Mouse (Mus musculus): Measurements from ENCODE around the gene Cuzd1.

Cuzd1 gene

GRCm38 (mm10) chr7:131322192-131322591, at the start of gene Cuzd1:
TSS of gene Cuzd1 (minus strand) at chr7:131322292.
- no peak for DNase-seq

GRCm38 (mm10) chr7:131371470-131371860, 49.4 kb upstream of the Cuzd1 start:
- no peak for DNase-seq

DNA sequence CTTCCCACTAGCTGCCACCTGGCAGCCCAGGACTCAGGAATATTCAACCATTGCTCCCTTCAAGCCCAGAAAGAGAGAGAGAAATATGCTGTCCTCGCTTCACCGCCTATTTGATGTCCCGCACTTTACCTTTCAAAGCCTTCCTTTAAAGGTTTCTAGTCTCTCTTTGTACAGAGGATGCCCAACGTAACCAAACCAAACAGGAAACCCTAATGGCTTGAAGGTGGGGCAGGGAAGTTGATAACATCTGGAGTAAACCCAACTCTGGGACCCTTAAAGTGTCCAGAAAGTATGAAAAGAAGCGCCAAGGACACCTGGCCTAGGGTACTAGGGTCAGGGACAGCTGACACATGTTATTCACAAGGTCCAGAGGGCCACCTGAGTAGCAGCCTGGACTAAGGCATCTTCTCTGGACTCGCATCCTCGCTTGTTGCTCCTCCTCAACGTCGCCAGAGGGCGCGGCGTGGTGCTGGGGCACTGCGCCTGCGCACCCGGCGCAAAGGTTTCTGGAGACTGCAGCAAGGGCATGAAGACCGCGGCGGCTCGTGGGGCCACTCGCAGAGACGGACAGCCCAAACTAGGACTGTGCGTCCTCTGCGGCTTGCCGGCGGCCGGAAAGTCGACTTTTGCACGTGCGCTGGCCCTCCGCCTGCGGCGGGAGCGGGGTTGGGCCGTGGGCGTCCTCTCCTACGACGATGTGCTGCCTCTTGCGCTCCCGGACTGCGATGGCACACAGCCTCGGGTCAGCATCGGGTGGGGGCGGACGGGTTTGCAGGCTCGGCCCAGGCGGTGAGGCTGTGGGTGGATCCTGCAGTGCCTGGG, 48.8 kb upstream of the Cuzd1 start, which contains the start of gene Pstk:
Pstk (plus strand) TSS at position 494 of the 822 bp plus-strand sequence.
- peak; percentile 90 to 95 for DNase-seq

DNA sequence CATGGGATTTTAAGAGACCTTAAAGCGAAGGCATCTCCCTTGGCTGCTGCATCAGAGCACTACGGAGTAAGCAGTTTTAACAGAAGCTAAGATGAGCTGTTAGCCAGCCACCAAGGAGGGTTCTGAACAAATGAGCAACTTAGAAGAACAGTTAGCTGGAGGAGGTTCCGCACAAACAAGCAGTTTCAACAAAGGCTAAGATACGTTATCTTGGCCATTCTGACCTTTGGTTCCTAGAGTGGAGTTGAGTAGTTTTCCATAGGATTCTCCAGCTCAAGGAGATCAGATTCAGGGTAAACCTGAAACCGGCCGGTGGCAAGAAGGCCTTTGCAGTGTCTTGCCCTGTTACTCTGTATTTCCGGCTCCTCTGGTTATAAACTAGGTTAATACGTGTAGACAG, 42.0 kb upstream of the Cuzd1 start:
- DNase-seq: no peak

GRCm38 (mm10) chr7:131362615-131363300, 40.7 kb upstream of the Cuzd1 start, which contains the start of gene 2310057M21Rik:
TSS of gene 2310057M21Rik (minus strand) at chr7:131362759.
- DNase-seq: peak; percentile 97 to 98

GRCm38 (mm10) chr7:131362269-131362614, 40.1 kb upstream of the Cuzd1 start:
- DNase-seq: no peak

GRCm38 (mm10) chr7:131356105-131356504, 34.0 kb upstream of the Cuzd1 start:
- no peak for DNase-seq

DNA sequence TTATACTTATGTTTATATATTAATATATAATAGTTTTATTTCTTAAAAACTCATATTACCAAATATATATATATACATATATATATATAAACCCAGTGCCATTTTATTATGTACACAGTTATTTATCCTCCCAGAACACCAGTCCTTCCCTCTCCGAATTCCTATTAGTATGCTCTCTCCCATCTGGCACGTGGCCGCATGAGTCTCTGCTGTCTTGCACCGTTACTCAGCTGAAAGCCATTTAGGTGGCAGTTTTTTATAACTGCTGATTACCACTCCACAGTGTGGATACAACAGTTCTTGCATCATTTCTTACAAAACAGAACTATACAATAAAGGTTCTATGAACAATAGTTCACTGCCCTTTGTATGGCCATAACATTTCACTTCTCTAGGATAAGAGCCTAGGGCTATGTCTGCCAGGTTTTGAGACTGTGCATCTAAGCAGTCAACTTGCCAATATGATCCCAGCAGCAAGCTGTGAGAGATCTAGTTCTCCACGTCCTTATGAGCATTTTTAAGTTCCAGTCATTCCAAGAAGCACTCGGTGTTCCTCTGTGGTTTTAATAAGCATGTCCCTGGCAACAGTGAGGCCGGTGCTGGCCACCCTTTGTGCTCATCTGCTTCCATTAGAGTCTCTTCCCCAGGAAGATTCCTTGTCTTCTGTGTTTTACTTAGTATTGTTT, 23.9 kb upstream of the Cuzd1 start:
- DNase-seq: peak; percentile 38 to 43

- no peak for DNase-seq
Observed at GRCm38 (mm10) chr7:131337502-131338068, 15.5 kb upstream of the Cuzd1 start.

DNA sequence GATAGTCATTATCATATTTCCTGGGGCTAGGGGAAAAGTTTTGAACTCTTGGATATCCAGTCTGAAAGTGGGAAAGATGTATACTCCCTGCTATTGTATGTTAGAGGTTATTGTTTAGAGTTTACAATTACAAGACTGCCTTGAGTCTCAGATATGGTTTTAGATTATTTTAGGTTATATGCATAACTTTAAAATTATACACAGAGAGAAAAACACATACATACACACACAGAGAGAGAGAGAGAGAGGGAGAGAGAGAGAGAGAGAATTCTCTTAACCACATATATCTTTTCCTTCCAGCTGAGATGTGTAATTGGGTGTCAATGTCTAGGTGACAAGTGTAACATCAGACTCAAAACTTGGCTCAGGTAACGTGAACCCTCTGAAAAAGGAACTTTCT, 11.5 kb upstream of the Cuzd1 start, which contains the start of gene Fam24a:
Fam24a (plus strand) TSS at position 301 of the 400 bp plus-strand sequence.
- DNase-seq: no peak

GRCm38 (mm10) chr7:131331688-131332087, 9.6 kb upstream of the Cuzd1 start:
- DNase-seq: no peak

DNA sequence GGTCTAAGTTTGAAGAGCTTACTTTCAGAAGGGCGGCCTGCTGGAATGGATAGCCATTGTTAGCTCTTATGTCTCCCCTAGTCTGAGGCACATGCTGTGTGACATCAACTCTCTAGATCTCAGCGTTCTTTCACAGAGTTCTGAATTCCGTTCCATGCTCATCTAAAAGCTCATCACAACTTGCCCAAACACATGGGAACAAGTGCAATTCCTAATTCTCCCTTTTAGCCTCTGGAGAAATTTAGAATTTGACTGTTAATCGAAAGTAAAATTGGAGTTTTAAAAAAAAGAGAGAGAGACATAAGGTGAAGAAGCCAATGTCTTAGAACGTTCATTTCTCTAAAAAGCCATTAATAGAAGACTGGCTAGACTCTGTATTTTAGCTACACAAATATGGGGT, 7.3 kb upstream of the Cuzd1 start, which contains the start of gene Fam24b:
Fam24b (minus strand) TSS at position 101 of the 400 bp plus-strand sequence.
- no peak for DNase-seq

GRCm38 (mm10) chr7:131327054-131327453, 5.0 kb upstream of the Cuzd1 start:
- no peak for DNase-seq

DNA sequence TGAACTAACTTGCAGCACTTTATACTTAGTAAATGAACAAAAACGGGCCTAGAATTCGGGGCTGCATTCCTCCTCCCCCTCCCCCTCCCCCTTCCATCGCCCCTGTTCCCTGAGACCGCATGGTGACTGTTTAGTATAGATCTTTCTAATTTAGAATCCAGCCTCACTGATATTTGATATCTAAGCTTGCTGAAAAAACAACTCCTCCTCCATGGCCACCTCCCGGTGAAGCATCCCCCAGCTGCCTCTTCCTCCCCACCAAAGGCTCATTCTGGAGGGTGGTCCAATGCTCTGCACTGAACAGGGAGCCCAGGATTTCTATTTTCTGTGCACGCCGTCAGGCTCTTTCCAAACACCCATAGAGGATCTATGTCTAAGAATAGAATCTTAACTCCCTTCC, 3.8 kb downstream of the Cuzd1 start:
- DNase-seq: no peak

DNA sequence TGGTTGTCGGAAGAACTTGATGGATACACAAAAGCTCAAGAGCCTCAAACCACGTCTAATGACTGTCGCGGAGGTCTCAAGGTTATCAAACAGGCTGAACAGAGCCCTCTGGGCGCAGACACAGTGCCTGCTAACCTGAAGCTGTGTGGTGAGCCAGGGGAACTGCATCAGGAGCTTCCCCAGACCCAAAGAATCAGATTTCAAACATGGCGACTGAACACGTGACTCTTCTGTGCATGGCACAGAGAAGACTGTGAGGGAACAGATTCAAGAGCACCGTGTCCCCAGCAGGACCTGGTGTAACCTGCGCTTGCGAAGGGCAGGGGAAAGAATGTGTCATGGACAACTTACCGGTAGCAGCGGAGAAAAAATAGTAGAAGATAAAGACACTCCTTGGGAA, 4.5 kb downstream of the Cuzd1 start:
- no peak for DNase-seq

DNA sequence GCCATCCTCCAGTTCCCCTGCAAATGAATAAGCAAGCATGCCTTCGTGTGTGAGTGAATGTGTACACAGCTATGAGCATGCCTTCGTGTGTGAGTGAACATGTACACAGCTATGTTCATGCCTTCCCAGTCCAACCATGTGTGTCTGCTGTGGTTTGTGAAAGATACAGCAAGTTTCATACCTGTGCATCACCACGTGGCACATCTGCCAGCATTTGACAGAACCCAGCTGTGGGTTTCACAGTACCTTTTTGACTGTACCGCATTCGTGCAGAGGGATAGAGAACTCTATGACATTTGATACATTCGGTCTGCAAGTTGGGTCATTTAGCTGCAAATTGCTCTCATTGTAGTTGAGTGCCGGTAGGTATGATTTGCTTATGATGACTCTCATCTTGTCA, 7.6 kb downstream of the Cuzd1 start:
- no peak for DNase-seq

DNA sequence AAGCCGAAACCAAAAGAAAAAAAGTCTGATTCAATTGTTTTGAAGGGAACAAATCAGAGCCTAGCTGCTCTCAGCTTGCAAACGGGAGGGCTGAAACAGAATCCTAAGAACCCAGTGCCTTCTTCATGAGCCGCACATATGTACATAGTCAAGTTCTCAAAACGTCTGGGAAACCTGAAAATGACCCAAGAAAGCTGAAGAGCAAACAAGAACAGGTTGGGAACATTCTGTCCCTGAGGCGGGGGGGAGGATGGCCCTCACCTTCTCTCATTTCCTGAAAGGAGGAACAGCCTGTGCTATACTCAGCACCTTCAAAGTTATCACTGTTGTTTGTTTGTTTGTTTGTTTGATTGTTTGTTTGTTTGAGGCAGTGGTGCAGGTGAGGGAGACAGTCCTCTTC, 15.4 kb downstream of the Cuzd1 start:
- no peak for DNase-seq

DNA sequence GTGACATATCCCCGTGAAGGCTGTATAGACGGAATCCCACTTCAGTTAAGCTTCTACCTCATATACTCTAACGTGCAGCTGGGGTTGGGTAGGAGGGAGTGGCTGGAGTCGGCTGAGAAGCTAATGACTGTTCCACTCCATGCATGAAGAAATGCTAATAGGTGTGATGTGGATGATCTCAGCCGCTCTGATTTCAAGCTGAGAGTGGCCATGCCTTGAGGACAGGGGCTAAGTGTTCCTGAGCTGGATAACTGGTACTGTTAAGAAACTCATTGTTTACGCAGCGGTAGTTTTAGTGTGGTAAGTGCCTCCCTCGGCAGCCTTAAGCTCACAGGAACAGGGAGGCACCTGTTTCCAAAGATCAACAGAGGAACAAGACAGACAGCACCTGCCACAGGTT, 18.8 kb downstream of the Cuzd1 start:
- no peak for DNase-seq

DNA sequence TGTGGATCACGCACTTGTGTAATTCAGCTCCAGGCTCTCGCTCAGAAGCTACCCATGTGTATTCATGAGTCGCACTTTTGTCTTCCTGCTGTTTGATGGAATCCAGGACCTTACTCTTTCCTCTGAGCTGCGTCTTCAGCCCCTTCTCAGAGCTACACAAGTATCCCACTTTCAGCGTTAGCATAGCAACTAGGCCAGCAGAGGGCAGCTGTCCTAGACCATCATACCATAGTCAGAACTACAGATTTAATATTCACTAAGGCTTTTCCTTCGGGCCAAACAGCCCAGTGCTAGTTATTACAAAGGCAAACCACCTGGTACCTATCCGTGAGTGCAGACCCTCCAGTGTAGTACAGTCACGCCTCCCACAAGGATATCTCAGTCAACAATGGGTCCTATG, 24.9 kb downstream of the Cuzd1 start:
- DNase-seq: no peak

DNA sequence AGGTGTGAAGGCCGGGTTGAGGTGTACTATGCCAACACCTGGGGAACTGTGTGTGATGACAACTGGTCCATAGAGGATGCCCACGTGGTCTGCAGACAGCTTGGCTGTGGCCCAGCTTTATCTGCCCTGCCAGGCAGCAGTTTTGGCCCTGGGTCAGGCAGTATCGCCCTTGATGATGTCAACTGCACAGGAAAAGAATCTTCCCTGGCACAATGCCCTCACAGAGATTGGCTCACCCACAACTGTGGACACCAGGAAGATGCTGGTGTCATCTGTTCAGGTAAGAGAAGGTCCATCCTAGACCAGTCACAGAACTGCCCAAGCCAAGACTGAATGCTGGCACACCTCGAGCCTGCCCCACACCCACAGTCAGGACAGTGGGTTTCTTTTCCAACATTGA, 56.2 kb downstream of the Cuzd1 start:
- peak; percentile 5 to 36 for DNase-seq

DNA sequence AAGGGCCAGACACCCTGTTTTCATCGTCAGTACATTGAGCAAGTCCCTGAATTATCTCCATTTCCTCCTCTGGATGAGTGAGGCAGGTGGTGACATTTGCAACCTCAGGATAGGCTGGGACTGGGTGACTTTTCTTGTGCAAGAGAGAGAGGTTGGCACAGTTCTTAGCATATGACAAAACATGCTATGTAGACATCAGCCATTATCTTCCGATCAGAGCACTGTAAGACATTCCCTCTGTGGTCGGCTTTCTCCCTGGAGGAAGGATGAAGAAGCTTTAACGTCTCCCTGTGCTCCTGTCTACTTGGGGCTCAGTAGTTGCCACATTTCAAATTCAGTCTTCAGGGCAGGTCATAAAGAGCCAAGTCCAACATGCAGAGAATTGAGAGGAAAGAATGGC, 57.8 kb downstream of the Cuzd1 start:
- DNase-seq: no peak

GRCm38 (mm10) chr7:131260946-131261345, 61.1 kb downstream of the Cuzd1 start:
- DNase-seq: no peak

Measured in cerebellum, postnatal 14 days (tissue).